Mouse (Mus musculus) bone marrow, adult 2 months (tissue): ENCODE measurements at regions not wholly inside any gene's neighbourhood (a gene's known extent, or its start where the extent isn't known, plus 50 kb on each side); places are given as distances from the start of the nearest gene placed in this dataset.
"Not testable (repeated sequence)": the region's sequence is repeated elsewhere in the genome, so short reads cannot be mapped to it uniquely, and the experiment has no call there.

Experiments used
- H3K27ac ChIP-seq: fragments of 200-500 bp; 2 replicates; pipeline ENCODE4 v1.5.1; 2012; ENCODE audit warnings: low read depth, mild to moderate bottlenecking, control low read depth, inconsistent platforms, low read length; ENCODE audit not compliant: control insufficient read depth, poor library complexity, insufficient read depth
- H3K4me1 ChIP-seq: fragments of 200-500 bp; 2 replicates; pipeline ENCODE4 v1.6.1; 2011; ENCODE audit warnings: low read length; ENCODE audit not compliant: control insufficient read depth, insufficient read depth
- H3K4me3 ChIP-seq: fragments of 200-500 bp; replicated peaks from 2 replicates; pipeline ENCODE3; 2011; ENCODE audit warnings: mild to moderate bottlenecking, low read depth, low read length, control low read depth; ENCODE audit not compliant: control insufficient read depth
- CTCF ChIP-seq: fragments of 200-500 bp; IDR thresholded peaks from 2 replicates; pipeline ENCODE4 v1.5.1; 2011; ENCODE audit warnings: low read length, control low read depth; ENCODE audit not compliant: control insufficient read depth, insufficient read depth
- POLR2A ChIP-seq: fragments of 200-500 bp; IDR thresholded peaks from 2 replicates; pipeline ENCODE4 v1.6.1; 2011; ENCODE audit warnings: low read depth, mild to moderate bottlenecking, control low read depth, low read length, borderline replicate concordance; ENCODE audit not compliant: control insufficient read depth
- WGBS: fragments of 180-500 bp; shearing (Covaris S2); methylation state at CpG from one replicate; pipeline ENCODE4 v1.1.7; 2018; 5-methylcytosine and 5-hydroxymethylcytosine counted together

- Histone ChIP-seq H3K27ac (no peak overlapping the region), H3K4me3 (no peak overlapping the region), H3K4me1 (no peaks in the 10 kb centered on the region; the same call in 1 of the 2 replicates)
- WGBS: 86% methylated on average over 3 of the region's 3 CpGs
- TF ChIP-seq POLR2A: no peak
- TF ChIP-seq CTCF: no peak
Observed at GRCm38 (mm10) chr11:23079936-23080794, 72.8 kb downstream of the Fam161a start.

- WGBS: 79% methylated on average over 4 of the region's 4 CpGs
- Histone ChIP-seq H3K27ac (no peak overlapping the region), H3K4me1 (no peaks in the 10 kb centered on the region), H3K4me3 (no peak overlapping the region)
- TF ChIP-seq POLR2A (no peak), CTCF (no peak)
Observed at GRCm38 (mm10) chr11:23081616-23082015, 74.3 kb downstream of the Fam161a start.

DNA sequence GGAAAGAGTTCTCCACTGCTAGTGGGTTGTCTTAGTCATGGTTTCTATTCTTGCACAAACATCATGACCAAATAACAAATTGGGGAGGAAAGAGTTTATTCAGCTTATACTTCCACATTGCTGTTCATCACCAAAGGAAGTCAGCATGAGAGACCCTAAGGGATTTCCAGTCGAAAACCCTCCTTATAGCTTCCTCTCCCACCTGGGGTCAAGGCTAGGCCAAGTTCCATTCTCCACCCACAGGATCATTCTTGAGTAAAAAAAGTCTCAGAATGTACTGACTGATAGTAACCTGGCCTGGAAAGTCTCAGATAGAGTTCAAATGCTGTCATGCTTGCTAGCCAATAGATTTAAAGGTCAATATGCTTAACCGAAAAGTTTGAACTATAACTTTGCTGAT is 76.5 kb downstream of the Fam161a start:
- 84% methylated on average over 2 of the region's 2 CpGs for WGBS
- H3K4me1 ChIP-seq, H3K27ac ChIP-seq, H3K4me3 ChIP-seq: not testable (repeated sequence)

GRCm38 (mm10) chr11:23095287-23095686 is 88.0 kb downstream of the Fam161a start:
- Histone ChIP-seq H3K4me3 (no peak overlapping the region), H3K27ac (no peak overlapping the region), H3K4me1 (no peaks in the 10 kb centered on the region)
- no peak for TF ChIP-seq CTCF
- no peak for TF ChIP-seq POLR2A
- 46% methylated on average over 5 of the region's 5 CpGs for WGBS

DNA sequence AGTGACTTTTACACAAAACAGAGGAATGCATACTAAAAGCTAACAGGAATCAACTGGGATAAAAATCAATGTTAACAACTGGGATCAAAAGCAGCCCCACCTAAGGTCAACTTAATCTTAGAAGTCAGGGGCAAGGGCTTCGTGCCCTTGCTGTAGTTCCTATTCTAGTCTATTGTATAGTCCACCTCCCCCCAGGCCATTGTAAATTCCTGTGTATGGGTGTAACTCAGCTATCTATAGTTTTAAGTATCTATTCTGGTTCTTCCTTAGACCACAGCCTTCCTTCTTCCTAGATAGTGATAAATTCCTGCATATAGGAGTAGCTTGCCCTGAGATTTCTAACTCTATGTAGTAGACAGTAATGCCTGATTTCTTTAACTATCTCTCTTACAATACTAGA is 88.4 kb downstream of the Fam161a start:
- H3K4me3 ChIP-seq, H3K27ac ChIP-seq, H3K4me1 ChIP-seq: not testable (repeated sequence)
- WGBS: 74% methylated on average over 1 of the region's 1 CpGs

DNA sequence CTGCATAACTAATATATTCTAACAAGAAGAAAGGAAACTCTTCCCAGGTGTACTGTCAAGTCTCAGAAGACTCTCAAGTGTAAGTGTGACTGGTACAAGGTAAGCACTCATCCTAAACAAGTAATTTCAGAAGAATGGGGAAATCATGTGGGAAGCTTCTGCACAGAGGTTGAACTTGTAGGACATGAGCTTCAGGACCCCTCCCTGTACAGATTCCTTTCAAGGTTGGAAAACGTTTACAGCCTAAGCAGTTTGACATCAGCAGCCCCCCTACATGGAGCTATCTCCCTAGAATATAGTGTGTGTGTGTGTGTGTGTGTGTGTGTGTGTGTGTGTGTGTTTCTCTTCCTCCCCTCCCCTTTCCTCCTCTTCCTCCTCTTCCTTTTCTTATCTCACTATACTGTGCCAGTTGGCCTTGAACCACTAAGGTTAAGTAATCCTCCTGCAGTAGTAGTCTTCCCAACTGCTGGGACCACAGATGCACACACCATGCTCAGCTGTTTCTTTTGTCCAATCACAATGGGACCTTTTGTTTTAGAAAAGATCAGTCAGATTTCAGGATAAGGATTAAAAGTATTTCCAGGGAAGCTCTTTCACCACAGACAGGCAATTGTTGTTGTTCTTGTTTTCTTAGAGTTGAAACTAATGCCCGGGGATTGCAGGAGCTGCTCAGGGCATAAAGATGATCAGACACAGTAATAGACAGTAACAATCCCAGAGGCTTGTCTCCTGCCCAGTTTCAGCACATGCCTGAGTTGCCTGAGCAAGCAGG is 89.3 kb downstream of the Fam161a start:
- H3K27ac ChIP-seq: no peak overlapping the region
- no peak for TF ChIP-seq CTCF
- TF ChIP-seq POLR2A: no peak
- H3K4me1 ChIP-seq: no peaks in the 10 kb centered on the region
- no peak overlapping the region for H3K4me3 ChIP-seq
- 59% methylated on average over 2 of the region's 2 CpGs for whole genome bisulfite sequencing

DNA sequence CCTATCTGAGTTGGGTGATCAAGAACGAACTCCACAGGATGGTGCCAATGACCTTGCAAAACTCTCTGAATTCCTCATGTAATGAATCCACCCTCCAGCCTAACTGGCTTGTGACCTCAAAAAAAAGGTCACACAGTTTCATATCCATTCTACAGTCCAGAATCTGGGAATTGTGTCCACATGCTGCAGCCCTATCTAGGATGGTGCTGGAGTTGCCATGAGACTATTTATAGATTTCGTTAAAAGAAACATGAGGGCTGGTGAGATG is 89.8 kb downstream of the Fam161a start:
- no peak for TF ChIP-seq POLR2A
- TF ChIP-seq CTCF: no peak
- Histone ChIP-seq H3K4me3 (no peak overlapping the region), H3K4me1 (no peaks in the 10 kb centered on the region), H3K27ac (no peak overlapping the region)
- WGBS: 73% methylated on average over 2 of the region's 2 CpGs

GRCm38 (mm10) chr11:23114636-23115035 is 107.3 kb downstream of the Fam161a start:
- Histone ChIP-seq H3K4me1 (no peaks in the 10 kb centered on the region), H3K4me3 (no peak overlapping the region), H3K27ac (no peak overlapping the region)
- TF ChIP-seq CTCF (no peak), POLR2A (no peak)
- 80% methylated on average over 9 of the region's 9 CpGs for WGBS

GRCm38 (mm10) chr11:23120533-23121210 is 113.3 kb downstream of the Fam161a start:
- Histone ChIP-seq H3K27ac (no peak overlapping the region), H3K4me3 (no peak overlapping the region), H3K4me1 (no peaks in the 10 kb centered on the region)
- no peak for TF ChIP-seq POLR2A
- no peak for TF ChIP-seq CTCF
- WGBS: 82% methylated on average over 11 of the region's 11 CpGs
